In the genomic region with DNA sequence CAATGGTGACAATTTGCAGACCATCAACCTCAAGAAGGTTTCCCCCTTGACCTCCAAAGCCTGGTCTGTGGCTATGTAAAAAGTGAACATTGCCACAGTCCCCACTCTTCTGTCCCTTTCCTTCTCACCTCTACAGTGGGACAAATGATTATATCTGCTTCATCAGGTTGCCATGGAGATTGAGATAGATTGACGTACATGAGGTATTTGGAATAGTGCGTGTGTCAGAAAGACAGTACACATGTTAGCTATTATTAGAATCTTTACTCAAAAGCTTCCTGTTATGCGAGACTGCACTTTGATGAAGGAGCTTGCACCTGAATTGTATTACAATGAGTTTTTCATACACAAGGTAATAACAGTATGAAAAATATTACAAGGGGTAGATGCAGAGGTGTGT, we compare ENCODE assay signal across 17 mouse cellular contexts.
"Had no signal": no experiment of that assay in that cellular context is flagged by ENCODE, and none has a peak within 500 bp of the region (broad histone marks: within the 10 kb centered on the region; RNA-seq: fewer than 3 reads in every experiment).

No protein-coding gene starts in this region.

- H3K4me1 ChIP-seq: limb, embryonic 10.5 days; limb, embryonic 13.5 days; liver, embryonic 12.5 days; liver, embryonic 15.5 days; lung, embryonic 15.5 days; megakaryocyte, embryonic 14.5 days; neural tube, embryonic 13.5 days had no signal

- H3K4me3 ChIP-seq: limb, embryonic 10.5 days; limb, embryonic 13.5 days; liver, embryonic 12.5 days; liver, embryonic 15.5 days; lung, embryonic 15.5 days; megakaryocyte, embryonic 14.5 days; neural tube, embryonic 13.5 days had no signal

- H3K9me3 ChIP-seq: limb, embryonic 10.5 days; limb, embryonic 13.5 days; liver, embryonic 12.5 days; liver, embryonic 15.5 days; lung, embryonic 15.5 days; neural tube, embryonic 13.5 days had no signal

- H3K4me2 ChIP-seq: limb, embryonic 13.5 days; liver, embryonic 12.5 days; liver, embryonic 15.5 days; lung, embryonic 15.5 days; midbrain, embryonic 11.5 days; neural tube, embryonic 13.5 days had no signal

- H3K36me3 ChIP-seq: limb, embryonic 10.5 days; limb, embryonic 13.5 days; liver, embryonic 12.5 days; liver, embryonic 15.5 days; lung, embryonic 15.5 days; neural tube, embryonic 13.5 days had no signal

- DNase-seq: kidney, postnatal 14 days; kidney, postnatal 4 days; liver; lung, adult 18-20 months; lung, postnatal 10 days; lung, postnatal 36 days; midbrain, embryonic 14.5 days; thymus, adult 18-20 months; thymus, postnatal 36 days had no signal

- H3K9ac ChIP-seq: limb, embryonic 13.5 days; liver, embryonic 12.5 days; liver, embryonic 15.5 days; lung, embryonic 15.5 days; neural tube, embryonic 13.5 days had no signal

- ATAC-seq: liver, embryonic 12.5 days had no signal

- H3K27ac ChIP-seq: limb, embryonic 10.5 days; limb, embryonic 13.5 days; liver, embryonic 12.5 days; liver, embryonic 15.5 days; lung, embryonic 15.5 days; neural tube, embryonic 13.5 days had no signal

- H3K27me3 ChIP-seq: limb, embryonic 13.5 days; liver, embryonic 12.5 days; liver, embryonic 15.5 days; lung, embryonic 15.5 days; megakaryocyte, embryonic 14.5 days; neural tube, embryonic 13.5 days had no signal
